Mouse (Mus musculus) liver, embryonic 14.5 days (tissue): ENCODE measurements around the gene Olfr1055. TPM values are rescaled to one million over a fixed set of nuclear protein-coding genes. Genes with fewer than 3 reads are reported as not detected.

Experiments
- ATAC-seq: fragments of 200-750 bp; cut with Nextera tagmentation; 2 replicates; pipeline ENCODE4 v1.8.0; 2017; ENCODE audit warnings: moderate number of reproducible peaks, mild to moderate bottlenecking, moderate library complexity; ENCODE audit not compliant: insufficient read depth
- DNase-seq, 3 experiments: peaks; one replicate each; pipeline ENCODE4 v3.0.0-alpha.2; 2012 to 2013; ENCODE audit warnings: low read depth in 3 of 3, low spot score in 3 of 3
- H3K27ac ChIP-seq: fragments of 300-500 bp; sonication (generic); 2 replicates; pipeline ENCODE4 v1.5.1; 2014; ENCODE audit warnings: moderate library complexity, mild to moderate bottlenecking, control low read depth, inconsistent platforms
- H3K27me3 ChIP-seq: fragments of 300-500 bp; sonication (generic); 2 replicates; pipeline ENCODE4 v1.6.1; 2014; ENCODE audit warnings: mild to moderate bottlenecking, low read length, moderate library complexity; ENCODE audit not compliant: control insufficient read depth, insufficient read depth
- H3K36me3 ChIP-seq: fragments of 300-500 bp; sonication (generic); replicated peaks from 2 replicates; pipeline ENCODE4 v1.6.1; 2014; ENCODE audit warnings: low read depth; ENCODE audit not compliant: control insufficient read depth, insufficient read depth
- H3K4me1 ChIP-seq, 2 experiments: fragments of 200-500 bp in 1 of 2; fragments of 300-500 bp in 1 of 2; sonication (generic) in 1 of 2; replicated peaks; 2 replicates each; pipeline ENCODE4 v1.6.1; 2012 to 2014; ENCODE audit warnings: antibody characterized with exemption in 1 of 2, inconsistent platforms in 1 of 2, low read length in 1 of 2; ENCODE audit not compliant: control insufficient read depth in 2 of 2, insufficient read depth in 2 of 2
- H3K4me2 ChIP-seq: fragments of 300-500 bp; sonication (generic); 2 replicates; pipeline ENCODE4 v1.6.1; 2014; ENCODE audit warnings: low read depth, mild to moderate bottlenecking, control low read depth, moderate library complexity
- H3K4me3 ChIP-seq, 2 experiments: fragments of 200-500 bp in 1 of 2; fragments of 300-500 bp in 1 of 2; sonication (generic) in 1 of 2; 2 replicates each; pipeline ENCODE4 v1.5.1; 2012 to 2014; ENCODE audit warnings: low read depth in 2 of 2, low read length in 2 of 2, mild to moderate bottlenecking in 2 of 2, control low read depth in 1 of 2, inconsistent platforms in 1 of 2, moderate library complexity in 1 of 2; ENCODE audit not compliant: insufficient read depth in 1 of 2
- H3K9ac ChIP-seq: fragments of 300-500 bp; sonication (generic); replicated peaks from 2 replicates; pipeline ENCODE4 v1.6.1; 2014; ENCODE audit warnings: mild to moderate bottlenecking, control low read depth, moderate library complexity
- H3K9me3 ChIP-seq: fragments of 300-500 bp; sonication (generic); 2 replicates; pipeline ENCODE4 v1.6.1; 2016; ENCODE audit warnings: low read length, mixed read lengths; ENCODE audit not compliant: control insufficient read depth
- CTCF ChIP-seq: IDR thresholded peaks from 2 replicates; pipeline ENCODE4 v1.5.1; 2016; ENCODE audit warnings: antibody characterized with exemption, low read depth, control low read depth
- EP300 ChIP-seq: IDR thresholded peaks from 2 replicates; pipeline ENCODE4 v1.6.1; 2016; ENCODE audit warnings: antibody characterized with exemption, low read depth
- WGBS: fragments of 180-500 bp; shearing (Covaris S2); extraction: QIAGEN DNeasy Blood & Tissue Kit; methylation state at CpG from one replicate; pipeline ENCODE4 v1.1.7; 2014; ENCODE audit not compliant: insufficient replicate concordance; 5-methylcytosine and 5-hydroxymethylcytosine counted together
- polyA plus RNA-seq, 2 experiments: library from polyadenylated mRNA; depleted of rRNA in 1 of 2; stranded (reverse) in 1 of 2; unstranded in 1 of 2; fragments of >200 nt; fragmentation: Nextera tagmentation in 1 of 2; extraction: Ambion mirVana in 1 of 2; gene quantifications; 2 replicates each; pipeline versions ENCODE4 v1.2.1 to v1.2.3; 2012 to 2014

The Olfr1055 gene
- polyA plus RNA-seq, 2 experiments, result not detected

GRCm38 (mm10) chr2:86335333-86335732 lies 14.8 kb downstream of the Olfr1055 start, which contains the start of gene Olfr1054:
Gene Olfr1054, minus strand, starts transcription at chr2:86335433.
- 67% methylated on average over 3 of the region's 3 CpGs for WGBS
- TF ChIP-seq EP300 (no peak), CTCF (no peak)
- DNase-seq, result no peak
- no peak within 1 kb of the TSS for H3K9ac ChIP-seq
- no peak within 1 kb of the TSS for H3K27ac ChIP-seq
- no peak for ATAC-seq
- H3K4me3 ChIP-seq, result no peak within 1 kb of the TSS
- no peaks in the 10 kb centered on the region for H3K27me3 ChIP-seq
- no peaks in the 10 kb centered on the region for H3K36me3 ChIP-seq
- H3K4me2 ChIP-seq, result no peak within 1 kb of the TSS
- H3K9me3 ChIP-seq, result no peaks in the 10 kb centered on the region
- H3K4me1 ChIP-seq, result no peaks in the 10 kb centered on the region

- H3K27me3 ChIP-seq, result no peaks in the 10 kb centered on the region
- TF ChIP-seq EP300 (no peak), CTCF (no peak)
- no peak within 1 kb of the TSS for H3K4me2 ChIP-seq
- no peak within 1 kb of the TSS for H3K9ac ChIP-seq
- DNase-seq (no peak), ATAC-seq (no peak)
- H3K4me3 ChIP-seq, result no peak within 1 kb of the TSS
- no peak within 1 kb of the TSS for H3K27ac ChIP-seq
- no peaks in the 10 kb centered on the region for H3K4me1 ChIP-seq
- no peaks in the 10 kb centered on the region for H3K9me3 ChIP-seq
- H3K36me3 ChIP-seq, result no peaks in the 10 kb centered on the region
- WGBS, result 40% methylated on average over 3 of the region's 3 CpGs
These were observed 34.9 kb downstream of the Olfr1055 start, which contains the start of gene Olfr1053 for GRCm38 (mm10) chr2:86315184-86315583. Gene Olfr1053, minus strand, starts transcription at chr2:86315284.

Other genes with a start within 250 kb of the Olfr1055 start
- not detected in 2 replicates for gene Olfr1039, start 214.4 kb downstream of the Olfr1055 start, polyA plus RNA-seq (2012; rRNA removed)
- gene Olfr1039, start 214.4 kb downstream of the Olfr1055 start, polyA plus RNA-seq (2014; fragmentation: Nextera tagmentation; extraction: Ambion mirVana), result not detected in 2 replicates
- gene Olfr1040, start 203.6 kb downstream of the Olfr1055 start, polyA plus RNA-seq (2012; rRNA removed), result not detected in 2 replicates
- not detected in 2 replicates for gene Olfr1040, start 203.6 kb downstream of the Olfr1055 start, polyA plus RNA-seq (2014; fragmentation: Nextera tagmentation; extraction: Ambion mirVana)
- not detected in 2 replicates for gene Olfr1042, start 188.4 kb downstream of the Olfr1055 start, polyA plus RNA-seq (2012; rRNA removed)
- not detected in 2 replicates for gene Olfr1042, start 188.4 kb downstream of the Olfr1055 start, polyA plus RNA-seq (2014; fragmentation: Nextera tagmentation; extraction: Ambion mirVana)
- not detected in 2 replicates for gene Olfr1043, start 182.8 kb downstream of the Olfr1055 start, polyA plus RNA-seq (2012; rRNA removed)
- not detected in 2 replicates for gene Olfr1043, start 182.8 kb downstream of the Olfr1055 start, polyA plus RNA-seq (2014; fragmentation: Nextera tagmentation; extraction: Ambion mirVana)
- not detected in 2 replicates for gene Olfr1044, start 172.5 kb downstream of the Olfr1055 start, polyA plus RNA-seq (2012; rRNA removed)
- not detected in 2 replicates for gene Olfr1044, start 172.5 kb downstream of the Olfr1055 start, polyA plus RNA-seq (2014; fragmentation: Nextera tagmentation; extraction: Ambion mirVana)
- not detected in 2 replicates for gene Olfr52, start 164.6 kb downstream of the Olfr1055 start, polyA plus RNA-seq (2012; rRNA removed)
- gene Olfr52, start 164.6 kb downstream of the Olfr1055 start, polyA plus RNA-seq (2014; fragmentation: Nextera tagmentation; extraction: Ambion mirVana), result not detected in 2 replicates
- not detected in 2 replicates for gene Olfr1045, start 147.3 kb downstream of the Olfr1055 start, polyA plus RNA-seq (2012; rRNA removed)
- not detected in 2 replicates for gene Olfr1045, start 147.3 kb downstream of the Olfr1055 start, polyA plus RNA-seq (2014; fragmentation: Nextera tagmentation; extraction: Ambion mirVana)
- not detected in 2 replicates for gene Olfr1046, start 131.0 kb downstream of the Olfr1055 start, polyA plus RNA-seq (2012; rRNA removed)
- gene Olfr1046, start 131.0 kb downstream of the Olfr1055 start, polyA plus RNA-seq (2014; fragmentation: Nextera tagmentation; extraction: Ambion mirVana), result not detected in 2 replicates
- gene Olfr1047, start 118.9 kb downstream of the Olfr1055 start, polyA plus RNA-seq (2012; rRNA removed), result not detected in 2 replicates
- not detected in 2 replicates for gene Olfr1047, start 118.9 kb downstream of the Olfr1055 start, polyA plus RNA-seq (2014; fragmentation: Nextera tagmentation; extraction: Ambion mirVana)
- not detected in 2 replicates for gene Olfr1048, start 110.0 kb downstream of the Olfr1055 start, polyA plus RNA-seq (2012; rRNA removed)
- not detected in 2 replicates for gene Olfr1048, start 110.0 kb downstream of the Olfr1055 start, polyA plus RNA-seq (2014; fragmentation: Nextera tagmentation; extraction: Ambion mirVana)
- gene Olfr1049, start 92.0 kb downstream of the Olfr1055 start, polyA plus RNA-seq (2012; rRNA removed), result not detected in 2 replicates
- gene Olfr1049, start 92.0 kb downstream of the Olfr1055 start, polyA plus RNA-seq (2014; fragmentation: Nextera tagmentation; extraction: Ambion mirVana), result not detected in 2 replicates
- gene Olfr1051, start 71.2 kb downstream of the Olfr1055 start, polyA plus RNA-seq (2012; rRNA removed), result not detected in 2 replicates
- not detected in 2 replicates for gene Olfr1051, start 71.2 kb downstream of the Olfr1055 start, polyA plus RNA-seq (2014; fragmentation: Nextera tagmentation; extraction: Ambion mirVana)
- gene Olfr1052, start 57.8 kb downstream of the Olfr1055 start, polyA plus RNA-seq (2012; rRNA removed), result not detected in 2 replicates
- not detected in 2 replicates for gene Olfr1052, start 57.8 kb downstream of the Olfr1055 start, polyA plus RNA-seq (2014; fragmentation: Nextera tagmentation; extraction: Ambion mirVana)
- gene Olfr1053, start 35.0 kb downstream of the Olfr1055 start, polyA plus RNA-seq (2012; rRNA removed), result not detected in 2 replicates
- gene Olfr1053, start 35.0 kb downstream of the Olfr1055 start, polyA plus RNA-seq (2014; fragmentation: Nextera tagmentation; extraction: Ambion mirVana), result not detected in 2 replicates
- not detected in 2 replicates for gene Olfr1054, start 14.9 kb downstream of the Olfr1055 start, polyA plus RNA-seq (2012; rRNA removed)
- gene Olfr1054, start 14.9 kb downstream of the Olfr1055 start, polyA plus RNA-seq (2014; fragmentation: Nextera tagmentation; extraction: Ambion mirVana), result not detected in 2 replicates
- gene Olfr1056, start 12.2 kb upstream of the Olfr1055 start, polyA plus RNA-seq (2012; rRNA removed), result not detected in 2 replicates
- gene Olfr1056, start 12.2 kb upstream of the Olfr1055 start, polyA plus RNA-seq (2014; fragmentation: Nextera tagmentation; extraction: Ambion mirVana), result not detected in 2 replicates
- gene Olfr1057, start 28.1 kb upstream of the Olfr1055 start, polyA plus RNA-seq (2012; rRNA removed), result not detected in 2 replicates
- not detected in 2 replicates for gene Olfr1057, start 28.1 kb upstream of the Olfr1055 start, polyA plus RNA-seq (2014; fragmentation: Nextera tagmentation; extraction: Ambion mirVana)
- gene Olfr1058, start 38.3 kb upstream of the Olfr1055 start, polyA plus RNA-seq (2012; rRNA removed), result not detected in 2 replicates
- gene Olfr1058, start 38.3 kb upstream of the Olfr1055 start, polyA plus RNA-seq (2014; fragmentation: Nextera tagmentation; extraction: Ambion mirVana), result not detected in 2 replicates
- gene Olfr1061, start 63.8 kb upstream of the Olfr1055 start, polyA plus RNA-seq (2012; rRNA removed), result not detected in 2 replicates
- not detected in 2 replicates for gene Olfr1061, start 63.8 kb upstream of the Olfr1055 start, polyA plus RNA-seq (2014; fragmentation: Nextera tagmentation; extraction: Ambion mirVana)
- not detected in 2 replicates for gene Olfr1062, start 76.5 kb upstream of the Olfr1055 start, polyA plus RNA-seq (2012; rRNA removed)
- not detected in 2 replicates for gene Olfr1062, start 76.5 kb upstream of the Olfr1055 start, polyA plus RNA-seq (2014; fragmentation: Nextera tagmentation; extraction: Ambion mirVana)
- gene Olfr1065, start 100.3 kb upstream of the Olfr1055 start, polyA plus RNA-seq (2012; rRNA removed), result not detected in 2 replicates
- gene Olfr1065, start 100.3 kb upstream of the Olfr1055 start, polyA plus RNA-seq (2014; fragmentation: Nextera tagmentation; extraction: Ambion mirVana), result not detected in 2 replicates
- not detected in 2 replicates for gene Olfr1066, start 106.0 kb upstream of the Olfr1055 start, polyA plus RNA-seq (2012; rRNA removed)
- gene Olfr1066, start 106.0 kb upstream of the Olfr1055 start, polyA plus RNA-seq (2014; fragmentation: Nextera tagmentation; extraction: Ambion mirVana), result not detected in 2 replicates
- gene Olfr228, start 137.1 kb upstream of the Olfr1055 start, polyA plus RNA-seq (2012; rRNA removed), result not detected in 2 replicates
- gene Olfr228, start 137.1 kb upstream of the Olfr1055 start, polyA plus RNA-seq (2014; fragmentation: Nextera tagmentation; extraction: Ambion mirVana), result not detected in 2 replicates
- not detected in 2 replicates for gene Olfr1076, start 158.2 kb upstream of the Olfr1055 start, polyA plus RNA-seq (2012; rRNA removed)
- gene Olfr1076, start 158.2 kb upstream of the Olfr1055 start, polyA plus RNA-seq (2014; fragmentation: Nextera tagmentation; extraction: Ambion mirVana), result not detected in 2 replicates
- not detected in 2 replicates for gene Olfr1079, start 192.2 kb upstream of the Olfr1055 start, polyA plus RNA-seq (2012; rRNA removed)
- not detected in 2 replicates for gene Olfr1079, start 192.2 kb upstream of the Olfr1055 start, polyA plus RNA-seq (2014; fragmentation: Nextera tagmentation; extraction: Ambion mirVana)
- gene Olfr1080, start 208.0 kb upstream of the Olfr1055 start, polyA plus RNA-seq (2012; rRNA removed), result not detected in 2 replicates
- not detected in 2 replicates for gene Olfr1080, start 208.0 kb upstream of the Olfr1055 start, polyA plus RNA-seq (2014; fragmentation: Nextera tagmentation; extraction: Ambion mirVana)
- not detected in 2 replicates for gene Olfr1082, start 248.7 kb upstream of the Olfr1055 start, polyA plus RNA-seq (2012; rRNA removed)
- gene Olfr1082, start 248.7 kb upstream of the Olfr1055 start, polyA plus RNA-seq (2014; fragmentation: Nextera tagmentation; extraction: Ambion mirVana), result not detected in 2 replicates